Mouse (Mus musculus): ENCODE results near the gene Tjp1.

DNA sequence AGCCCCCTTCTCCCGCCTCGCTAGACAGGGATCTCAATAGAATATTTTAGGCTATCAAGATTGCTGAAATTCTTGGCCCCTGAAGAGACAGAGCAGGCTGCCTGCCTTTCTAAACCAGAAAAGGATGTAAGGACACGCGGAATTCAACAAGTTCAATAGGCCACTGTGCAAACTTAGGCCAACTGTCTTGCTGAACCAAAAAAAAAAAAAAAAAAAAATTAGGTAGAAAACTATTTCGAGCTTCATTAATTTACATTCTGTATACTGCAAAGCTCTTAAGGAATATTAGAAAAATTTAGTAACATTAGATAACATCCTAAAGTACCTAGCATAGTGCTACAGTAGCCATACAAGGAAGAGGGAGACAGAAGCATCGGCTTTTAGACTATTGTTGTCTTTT, 155.8 kb downstream of the Tjp1 start:
- TF ChIP-seq CTCF (IDR thresholded peaks at IDR 0.05; ENCODE audit: control insufficient read depth, insufficient read depth, insufficient read length) (no peak), USF1 (IDR thresholded peaks at IDR 0.05; ENCODE audit: low read depth) (no peak), CEBPB (IDR thresholded peaks at IDR 0.05; ENCODE audit: low read depth) (no peak), FOSL1 (IDR thresholded peaks at IDR 0.05; ENCODE audit: insufficient read depth, low read length, poor library complexity, severe bottlenecking) (no peak), MAX (IDR thresholded peaks at IDR 0.05) (no peak), MYOD1 (IDR thresholded peaks at IDR 0.05; ENCODE audit: control insufficient read depth, insufficient read length, low read depth) (no peak), MYOG (IDR thresholded peaks at IDR 0.05; ENCODE audit: control insufficient read depth, extremely low read depth, insufficient read length) (no peak)
